Mouse (Mus musculus): ENCODE data around the gene Flot1. TPM values are rescaled to one million over a fixed set of nuclear protein-coding genes. Genes with fewer than 3 reads are reported as not detected.
A peak's percentile ranks its signal among the peaks of the same experiment; 100 is the strongest.

The Flot1 gene
- polyA plus RNA-seq, 3 experiments from 2014 or later = 20.5 to 31.1 (median 28.1) TPM

DNA sequence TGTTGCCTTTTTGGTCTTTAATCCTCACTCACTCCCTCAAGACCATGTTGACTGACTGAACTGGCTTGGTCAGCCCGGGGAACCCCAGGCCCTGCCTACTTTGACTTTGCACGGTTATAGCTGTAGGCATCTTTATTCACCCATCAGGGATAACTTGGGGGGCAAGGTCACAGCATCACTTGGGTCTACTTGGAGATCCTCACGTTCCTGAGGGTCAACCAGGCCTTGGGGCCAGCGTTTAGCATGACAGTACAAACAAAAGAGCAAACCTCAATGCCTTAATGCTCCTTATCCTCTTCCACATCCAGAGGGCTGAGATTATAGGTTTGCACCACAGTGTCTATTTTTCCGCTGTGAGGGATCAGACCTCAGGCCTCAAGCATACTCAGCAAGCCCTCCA lies 10.7 kb upstream of the Flot1 start:
- ATAC-seq = no peak

DNA sequence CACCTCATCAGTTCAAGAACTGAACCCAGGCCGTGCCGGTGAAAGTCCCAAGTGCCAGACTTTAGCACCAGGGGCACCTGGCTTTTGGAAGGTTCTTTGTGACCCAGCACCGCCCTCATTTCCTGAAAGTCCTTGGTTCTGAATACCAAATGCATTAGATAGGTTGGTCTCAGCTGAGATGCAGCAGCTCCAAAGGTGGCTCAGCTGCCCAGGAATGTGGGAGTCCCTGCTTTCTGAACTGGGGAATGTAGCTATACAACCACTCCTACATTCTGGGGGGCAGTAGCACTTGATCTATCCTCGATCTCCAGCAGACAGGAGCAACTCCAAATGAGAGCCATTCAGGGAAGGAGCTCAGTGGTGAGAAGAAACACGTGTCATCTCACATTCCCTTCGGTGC lies 10.3 kb upstream of the Flot1 start:
- ATAC-seq = no peak

DNA sequence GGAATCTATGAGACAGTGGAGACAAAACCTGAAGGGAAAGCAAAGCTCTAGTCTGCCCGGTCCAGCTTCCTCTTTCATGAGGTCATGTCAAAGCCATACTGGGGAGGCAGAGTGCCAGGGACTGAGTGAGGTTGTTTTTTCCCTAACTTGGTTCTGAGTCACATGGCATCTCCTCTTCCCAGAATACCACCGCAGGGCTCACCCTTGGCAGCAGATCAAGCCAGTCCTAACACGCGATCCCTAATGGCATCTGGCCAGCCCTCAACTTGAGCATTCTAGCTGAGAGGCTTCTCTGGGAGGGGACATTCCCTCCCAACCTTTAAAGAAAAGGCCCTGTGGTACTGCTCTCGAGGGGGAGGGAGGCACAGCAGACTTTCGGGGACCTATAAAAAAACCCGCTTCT lies 9.8 kb upstream of the Flot1 start:
- ATAC-seq = no peak

DNA sequence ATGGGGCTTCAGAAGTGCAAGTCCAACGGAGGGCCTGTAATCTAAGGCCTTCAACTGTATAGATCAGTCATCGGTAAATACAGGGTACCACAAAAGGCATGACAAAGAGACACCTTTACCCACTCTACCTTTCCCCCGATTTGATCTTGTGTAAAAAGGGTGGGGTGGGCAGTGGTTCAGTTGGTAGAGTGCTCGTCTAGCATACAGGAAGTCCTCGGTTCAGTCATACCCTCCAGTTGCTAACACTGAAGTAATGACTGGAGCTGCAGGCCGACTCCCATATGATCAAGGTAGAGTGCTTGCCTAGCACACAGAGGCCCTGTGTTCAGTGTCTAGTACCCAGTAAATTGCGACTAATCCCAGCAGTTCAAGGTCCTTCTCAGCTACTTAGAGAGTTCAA lies 9.4 kb upstream of the Flot1 start:
- peak; percentile 41 for ATAC-seq

DNA sequence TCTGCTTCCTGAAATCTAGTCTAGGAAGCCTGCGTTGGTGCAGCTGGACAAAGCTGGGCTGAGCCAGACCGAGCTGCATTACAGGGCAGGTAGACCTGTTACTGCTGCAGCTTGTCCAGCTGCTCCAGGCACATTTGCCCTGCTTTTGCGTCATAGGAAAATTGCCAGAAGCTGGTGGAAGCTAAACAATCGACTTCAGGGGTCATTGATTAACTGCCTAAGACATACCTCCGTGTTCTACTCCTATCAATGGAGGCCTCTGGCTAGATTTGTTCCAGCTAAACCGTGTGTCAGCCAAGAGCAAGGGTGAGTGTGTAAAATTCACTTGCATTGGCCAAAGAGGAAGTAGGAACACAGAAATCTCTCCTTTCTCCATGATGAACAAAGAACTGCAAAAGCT lies 8.4 kb upstream of the Flot1 start:
- ATAC-seq = no peak

DNA sequence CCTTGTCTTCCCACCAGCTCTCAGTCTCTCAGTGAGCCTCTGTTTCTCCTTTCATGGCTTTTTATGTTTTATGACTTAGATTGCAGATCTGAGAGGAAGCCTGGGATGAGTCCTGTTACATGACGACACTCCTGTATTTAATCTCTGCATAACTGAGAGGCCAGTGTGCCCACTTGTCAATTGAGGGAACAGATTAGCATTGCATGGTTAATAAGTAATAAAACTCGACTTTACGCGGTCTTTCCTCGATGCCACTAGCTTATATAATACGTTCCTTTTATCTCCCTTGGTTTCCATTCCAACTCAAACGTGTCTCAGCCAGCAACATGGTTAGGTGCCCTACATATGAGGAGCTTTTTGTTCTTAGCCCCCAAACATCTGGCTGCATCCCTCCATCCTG lies 7.2 kb upstream of the Flot1 start:
- ATAC-seq = no peak

DNA sequence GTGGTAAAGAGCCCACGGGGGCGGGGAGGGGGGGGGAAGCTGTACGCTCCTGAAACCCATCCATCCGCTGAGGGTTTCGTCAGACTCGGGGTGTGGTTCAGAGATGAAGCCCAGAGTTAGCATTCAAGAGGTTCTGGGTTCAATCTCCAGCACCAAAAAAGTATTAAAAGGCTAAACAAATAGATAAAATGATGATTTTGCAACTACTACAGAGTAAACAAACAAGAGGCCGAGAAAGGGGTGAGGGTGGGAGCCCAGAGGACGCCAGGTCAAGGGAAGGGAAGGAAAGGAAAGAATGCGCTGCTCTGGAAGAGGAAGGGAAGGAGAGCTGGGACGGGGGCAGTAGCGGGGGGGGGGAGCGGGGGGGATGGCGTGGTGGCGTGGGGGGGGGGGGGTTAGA lies 6.3 kb upstream of the Flot1 start:
- no peak for ATAC-seq

DNA sequence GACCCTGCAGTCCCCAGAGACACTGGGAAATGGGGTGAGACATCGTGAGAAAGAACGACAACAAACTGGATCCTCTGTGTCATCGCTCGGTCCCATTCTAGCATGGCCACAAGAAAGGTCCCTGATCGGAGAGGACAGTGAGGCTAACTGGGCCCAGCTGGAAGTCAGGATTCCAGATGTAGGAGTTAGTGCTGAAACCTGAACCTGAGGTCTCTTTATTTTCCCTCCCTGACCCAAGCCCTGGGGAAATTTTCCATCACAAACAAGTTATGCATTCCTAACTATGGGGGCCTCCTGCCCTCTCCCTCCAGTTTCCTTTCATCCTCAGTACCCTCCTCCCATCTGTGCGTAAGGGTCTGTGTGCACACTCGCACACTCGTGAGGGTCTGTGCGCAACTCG lies 5.8 kb upstream of the Flot1 start:
- no peak for ATAC-seq

DNA sequence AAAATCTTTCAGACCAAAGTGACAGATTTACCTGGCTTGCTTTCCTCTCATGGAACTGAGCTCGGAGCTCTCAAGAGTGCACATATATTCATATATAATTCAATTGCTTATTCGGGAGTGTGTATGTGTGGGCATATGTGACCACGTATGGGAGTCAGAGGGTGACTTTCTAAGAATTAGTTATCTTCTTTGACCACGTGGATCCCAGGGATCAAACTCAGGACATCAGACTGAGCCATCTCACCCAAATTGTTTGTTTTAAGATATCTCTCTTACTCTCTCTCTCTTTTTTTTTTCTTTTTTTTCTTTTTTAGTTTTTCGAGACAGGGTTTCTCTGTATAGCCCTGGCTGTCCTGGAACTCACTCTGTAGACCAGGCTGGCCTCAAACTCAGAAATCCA lies 2.9 kb upstream of the Flot1 start:
- no peak for ATAC-seq

DNA sequence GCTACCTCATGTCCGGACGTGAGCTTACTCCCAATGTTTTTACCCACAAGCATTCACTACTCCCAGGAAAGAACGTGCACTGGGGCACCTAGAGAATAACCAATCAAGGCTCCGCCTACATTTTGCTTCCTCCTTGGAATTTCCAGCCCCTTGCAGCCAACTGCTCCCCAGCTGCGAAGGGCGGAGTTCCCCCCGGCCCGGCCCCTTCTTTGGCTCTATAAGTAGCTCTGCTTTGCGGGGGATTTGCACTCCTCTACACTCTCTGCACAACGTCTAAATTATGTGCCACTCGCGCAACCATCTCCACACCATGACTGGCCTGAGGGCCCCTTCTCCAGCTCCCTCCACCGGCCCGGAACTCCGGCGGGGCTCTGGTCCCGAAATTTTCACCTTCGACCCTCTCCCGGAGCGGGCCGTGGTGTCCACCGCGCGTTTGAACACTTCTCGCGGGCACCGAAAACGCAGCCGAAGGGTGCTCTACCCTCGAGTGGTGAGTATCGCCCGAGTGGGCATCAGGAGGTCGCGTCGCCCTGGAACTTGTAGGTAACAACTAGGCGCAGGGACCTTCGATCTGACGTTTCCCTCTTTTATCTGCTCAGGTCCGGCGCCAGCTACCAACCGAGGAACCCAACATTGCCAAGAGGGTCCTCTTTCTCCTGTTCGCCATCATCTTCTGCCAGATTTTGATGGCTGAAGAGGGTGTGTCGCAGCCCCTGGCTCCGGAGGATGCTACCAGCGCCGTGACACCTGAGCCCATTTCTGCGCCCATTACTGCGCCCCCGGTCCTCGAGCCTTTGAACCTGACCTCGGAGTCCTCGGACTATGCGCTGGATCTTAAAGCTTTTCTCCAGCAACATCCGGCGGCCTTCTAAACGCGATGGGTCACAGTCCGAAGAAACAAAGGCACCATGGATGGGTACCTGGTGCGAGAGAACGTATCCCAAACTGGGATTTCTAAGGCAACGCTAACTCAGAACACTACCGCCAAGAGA lies 1.3 kb upstream of the Flot1 start, which contains the start of gene Ier3:
Gene Ier3, plus strand, starts transcription at position 246 of the 992 bp plus-strand sequence.
- no peak for ATAC-seq

DNA sequence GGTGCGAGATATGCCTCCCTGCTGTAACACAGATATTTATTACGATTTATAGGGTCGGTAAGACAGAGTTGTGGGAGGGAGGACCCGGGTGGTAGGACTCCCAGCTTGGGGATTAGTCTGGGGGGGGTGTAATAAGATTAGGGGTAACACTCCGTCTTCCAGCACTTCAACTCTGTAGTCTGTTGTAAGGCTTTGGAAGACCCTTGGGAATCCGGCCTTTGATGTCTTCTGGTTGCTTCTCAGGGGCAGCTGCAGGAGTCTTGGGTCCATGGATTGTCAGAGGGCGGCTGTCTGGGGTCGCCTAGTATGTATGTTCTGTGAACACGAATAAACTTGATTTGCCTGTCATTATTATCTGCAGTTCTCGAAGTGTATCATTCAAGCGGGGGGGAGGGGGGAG lies 466 bp upstream of the Flot1 start:
- ATAC-seq = no peak

DNA sequence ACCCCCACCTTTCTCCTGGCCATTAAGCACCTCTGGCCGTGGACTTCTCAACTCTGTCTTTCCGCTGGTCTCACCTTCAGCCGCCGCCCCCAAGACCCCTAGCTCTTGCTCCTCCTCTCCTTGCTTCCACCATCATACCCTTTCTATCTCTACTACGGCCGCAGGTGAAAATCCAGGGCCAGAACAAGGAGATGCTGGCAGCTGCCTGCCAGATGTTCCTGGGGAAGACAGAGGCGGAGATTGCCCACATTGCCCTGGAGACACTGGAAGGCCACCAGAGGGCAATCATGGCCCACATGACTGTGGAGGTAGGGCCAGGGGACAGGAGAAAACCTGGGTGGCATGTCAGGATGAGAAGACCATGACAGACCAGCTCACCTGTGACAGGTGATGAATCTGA lies 1.4 kb downstream of the Flot1 start:
- ATAC-seq = no peak

DNA sequence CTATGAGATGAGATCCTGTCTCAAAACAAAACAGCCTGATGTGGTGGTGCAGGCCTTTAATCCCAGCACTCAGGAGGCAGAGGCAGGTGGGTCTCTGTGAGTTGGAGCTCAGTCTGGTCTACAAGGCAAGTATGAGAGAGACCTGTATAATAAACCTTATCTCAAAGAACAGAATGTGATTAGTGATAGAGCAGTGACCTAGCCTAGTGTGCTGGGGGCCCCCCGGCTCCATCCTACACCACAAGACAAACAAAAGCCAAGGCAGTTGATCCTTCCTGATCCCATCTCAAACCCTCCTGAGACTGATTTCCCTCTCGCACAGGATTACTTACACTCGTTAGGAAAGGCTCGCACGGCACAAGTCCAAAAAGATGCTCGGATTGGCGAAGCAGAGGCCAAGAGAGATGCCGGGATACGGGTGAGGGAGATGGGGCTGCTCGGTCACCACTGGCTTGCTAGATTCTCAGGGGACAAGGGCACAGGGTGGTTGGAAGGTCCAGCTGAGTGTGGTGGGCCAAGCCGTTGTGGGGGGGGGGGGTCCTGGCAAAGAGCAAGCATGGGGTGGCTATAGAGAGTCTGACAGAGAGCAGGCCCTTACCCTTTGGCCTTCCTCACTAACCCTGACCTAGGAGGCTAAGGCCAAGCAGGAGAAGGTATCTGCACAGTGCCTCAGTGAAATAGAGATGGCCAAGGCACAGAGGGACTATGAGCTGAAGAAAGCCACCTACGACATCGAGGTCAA lies 2.2 kb downstream of the Flot1 start:
- no peak for ATAC-seq

DNA sequence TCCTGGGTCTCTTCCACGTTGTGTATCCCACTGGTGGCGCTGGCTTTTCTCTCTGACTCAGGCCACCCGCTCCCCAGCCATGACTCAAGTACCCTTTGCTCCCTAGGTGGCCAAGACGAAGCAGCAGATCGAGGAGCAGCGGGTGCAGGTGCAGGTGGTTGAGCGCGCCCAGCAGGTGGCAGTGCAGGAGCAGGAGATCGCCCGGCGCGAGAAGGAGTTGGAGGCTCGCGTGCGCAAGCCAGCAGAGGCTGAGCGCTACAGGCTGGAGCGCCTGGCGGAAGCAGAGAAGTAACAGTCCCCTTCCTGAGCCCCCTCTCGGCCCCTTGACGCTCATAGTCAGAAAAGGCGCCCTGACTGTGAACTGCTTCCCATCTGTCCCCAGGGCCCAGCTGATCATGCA lies 6.7 kb downstream of the Flot1 start:
- ATAC-seq = peak; percentile 92

DNA sequence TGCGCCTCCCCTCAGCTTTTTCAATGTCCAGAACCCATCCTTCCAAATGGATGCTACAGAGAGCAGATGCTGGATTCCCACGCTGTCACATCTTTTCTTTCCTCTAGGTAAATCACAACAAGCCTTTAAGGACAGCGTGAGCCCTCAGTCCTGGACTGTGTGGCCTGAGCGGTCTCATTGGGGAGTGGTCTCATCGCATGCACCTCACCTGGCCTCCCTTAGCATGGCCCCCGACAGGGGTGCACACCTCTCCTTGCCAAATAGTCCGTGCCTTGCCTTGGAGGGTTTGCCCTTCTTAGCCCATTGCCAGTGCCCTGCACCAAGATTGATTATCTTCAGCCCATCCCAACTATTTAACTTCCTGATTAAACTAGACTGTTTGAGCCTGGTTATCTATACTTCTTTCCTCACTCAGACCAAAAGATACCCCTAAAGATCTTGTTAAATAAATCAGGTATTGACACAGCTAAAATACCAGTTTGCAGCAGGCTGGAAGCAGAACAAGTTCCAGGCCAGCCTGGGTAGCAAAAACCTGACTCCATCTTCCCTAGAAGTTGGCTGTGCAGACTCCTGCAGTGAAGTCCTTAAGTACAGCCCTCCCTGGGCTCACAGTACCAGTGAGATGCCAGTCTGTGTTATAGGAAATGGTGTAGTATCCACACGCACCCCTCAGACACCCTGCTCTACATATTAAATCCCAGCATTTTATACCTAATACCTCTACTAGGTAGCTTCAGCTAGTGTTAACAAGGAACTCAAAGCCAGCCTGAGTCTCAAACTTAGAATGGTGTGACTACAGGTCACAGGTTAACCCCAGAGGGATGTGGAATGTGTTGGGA lies 9.6 kb downstream of the Flot1 start:
- no peak for ATAC-seq

DNA sequence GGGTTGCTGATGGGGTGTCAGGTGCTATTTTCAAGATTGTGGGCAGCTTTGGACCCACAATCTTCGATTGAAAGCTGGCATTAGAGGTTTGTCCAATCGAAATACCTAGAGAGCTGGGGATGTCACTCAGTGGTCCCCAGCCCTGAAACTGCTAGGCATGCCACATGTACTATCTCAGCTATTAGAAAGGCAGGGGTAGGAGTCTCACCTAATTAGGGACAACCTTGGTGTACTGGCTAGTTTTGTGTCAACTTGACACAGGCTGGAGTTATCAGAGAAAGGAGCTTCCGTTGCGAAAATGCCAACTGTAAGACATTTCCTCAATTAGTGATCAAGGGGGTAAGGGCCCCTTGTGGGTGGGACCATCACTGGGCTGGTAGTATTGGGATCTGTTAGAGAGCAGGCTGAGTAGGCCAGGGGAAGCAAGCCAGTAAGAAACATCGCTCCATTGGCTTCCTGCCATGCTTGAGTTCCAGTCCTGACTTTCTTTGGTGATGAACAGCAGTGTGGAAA lies 10.3 kb downstream of the Flot1 start:
- ATAC-seq = no peak

DNA sequence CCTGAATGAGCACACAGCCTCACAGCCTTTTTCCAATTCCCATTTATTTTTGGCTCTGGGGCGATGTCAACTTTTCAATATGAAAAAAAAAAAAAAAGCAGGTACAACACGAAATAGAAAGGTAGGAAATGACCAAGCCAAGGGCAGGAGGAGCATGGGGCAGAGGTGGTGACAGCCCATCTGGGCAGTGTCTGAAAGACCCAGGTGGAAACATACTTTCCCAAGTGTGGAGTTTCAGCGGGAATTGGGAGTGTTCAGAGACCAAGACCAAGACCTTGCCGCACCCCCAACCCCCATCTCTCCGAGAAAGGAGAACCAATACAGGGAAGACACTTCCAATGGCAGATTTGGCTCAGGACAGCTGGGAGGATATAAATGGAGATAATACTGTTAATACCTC lies 10.9 kb downstream of the Flot1 start:
- ATAC-seq = no peak

DNA sequence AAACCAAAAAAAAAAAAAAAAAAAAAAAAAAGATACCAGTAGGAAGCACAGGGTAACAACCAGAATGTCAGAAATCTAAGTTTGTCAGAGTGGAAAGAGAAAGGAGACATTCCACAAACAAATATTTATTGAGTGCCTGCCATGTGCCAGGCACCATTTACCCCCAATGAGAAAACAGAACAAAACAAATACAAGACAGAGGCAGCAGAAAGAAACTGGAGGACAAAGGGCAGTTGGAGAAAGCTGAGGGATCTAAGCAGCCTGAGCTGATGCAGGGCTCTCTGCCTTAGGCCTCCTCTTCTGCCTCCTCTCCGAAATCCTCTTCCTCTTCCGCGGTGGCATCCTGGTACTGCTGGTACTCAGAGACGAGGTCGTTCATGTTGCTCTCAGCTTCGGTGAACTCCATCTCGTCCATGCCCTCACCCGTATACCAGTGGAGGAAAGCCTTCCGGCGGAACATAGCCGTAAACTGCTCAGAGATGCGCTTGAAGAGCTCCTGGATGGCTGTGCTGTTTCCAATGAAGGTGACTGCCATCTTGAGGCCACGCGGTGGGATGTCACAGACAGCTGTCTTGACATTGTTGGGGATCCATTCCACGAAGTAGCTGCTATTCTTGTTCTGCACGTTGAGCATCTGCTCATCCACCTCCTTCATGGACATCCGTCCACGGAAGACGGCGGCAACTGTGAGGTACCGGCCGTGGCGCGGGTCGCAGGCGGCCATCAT lies 11.8 kb downstream of the Flot1 start:
- ATAC-seq = no peak

DNA sequence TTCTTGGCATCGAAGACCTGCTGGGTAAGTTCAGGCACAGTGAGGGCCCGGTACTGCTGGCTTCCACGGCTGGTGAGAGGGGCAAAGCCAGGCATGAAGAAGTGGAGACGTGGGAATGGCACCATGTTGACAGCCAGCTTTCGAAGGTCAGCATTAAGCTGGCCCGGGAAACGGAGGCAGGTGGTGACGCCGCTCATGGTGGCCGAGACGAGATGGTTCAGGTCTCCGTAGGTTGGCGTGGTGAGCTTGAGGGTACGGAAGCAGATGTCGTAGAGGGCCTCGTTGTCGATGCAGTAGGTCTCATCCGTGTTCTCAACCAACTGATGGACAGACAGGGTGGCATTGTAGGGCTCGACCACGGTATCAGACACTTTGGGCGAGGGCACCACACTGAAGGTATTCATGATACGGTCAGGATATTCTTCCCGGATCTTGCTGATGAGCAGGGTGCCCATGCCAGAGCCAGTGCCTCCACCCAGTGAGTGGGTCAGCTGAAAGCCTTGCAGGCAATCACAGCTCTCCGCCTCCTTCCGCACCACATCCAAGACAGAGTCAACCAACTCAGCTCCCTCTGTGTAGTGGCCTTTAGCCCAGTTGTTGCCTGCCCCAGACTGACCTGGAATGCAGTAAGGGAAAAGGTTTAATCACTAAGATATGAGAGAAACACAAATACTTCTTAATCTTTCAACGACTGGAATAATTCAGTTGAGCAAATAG lies 12.6 kb downstream of the Flot1 start:
- ATAC-seq = no peak

DNA sequence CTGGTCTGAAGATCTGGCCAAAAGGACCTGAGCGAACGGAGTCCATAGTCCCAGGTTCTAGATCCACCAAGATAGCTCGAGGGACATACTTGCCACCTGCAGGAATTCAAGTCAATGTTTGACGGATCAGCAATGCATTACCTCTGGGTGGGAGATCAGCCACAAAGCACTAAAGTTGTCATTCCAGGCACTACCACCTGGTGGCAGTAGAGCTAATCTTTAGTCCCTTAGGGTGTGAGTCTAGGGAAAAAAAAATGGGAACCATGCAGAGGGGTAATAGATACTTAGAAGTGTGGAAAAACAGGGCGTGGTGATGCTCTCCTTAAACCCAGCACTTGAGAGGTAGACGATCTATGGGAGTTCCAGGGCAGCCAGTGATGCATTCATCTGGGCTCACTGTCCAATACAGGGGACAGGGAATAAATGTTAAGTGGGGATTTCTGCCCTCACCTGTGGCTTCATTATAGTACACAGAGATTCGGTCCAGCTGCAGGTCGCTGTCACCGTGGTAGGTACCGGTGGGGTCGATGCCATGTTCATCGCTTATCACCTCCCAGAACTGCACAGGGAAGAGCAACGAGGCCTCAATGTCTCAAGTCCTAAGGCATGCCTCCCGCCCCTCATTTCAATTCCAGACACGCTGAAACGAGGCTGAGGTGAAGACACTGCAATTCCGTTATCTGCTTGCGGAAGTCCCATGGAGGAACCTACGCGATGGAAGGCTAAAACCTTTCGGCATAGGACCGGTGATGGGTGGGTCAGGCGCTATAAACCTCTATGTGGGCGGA lies 13.3 kb downstream of the Flot1 start:
- no peak for ATAC-seq
